Mouse (Mus musculus) natural killer cell, adult 2 months (primary cell): ENCODE results near the gene Gast.
"Not testable (repeated sequence)": the region's sequence is repeated elsewhere in the genome, so short reads cannot be mapped to it uniquely, and the experiment has no call there.

Source experiments
- DNase-seq, 2 experiments: peaks; one replicate each; pipeline ENCODE4 v3.0.0; 2022; ENCODE audit warnings: low spot score in 2 of 2

Gast gene

DNA sequence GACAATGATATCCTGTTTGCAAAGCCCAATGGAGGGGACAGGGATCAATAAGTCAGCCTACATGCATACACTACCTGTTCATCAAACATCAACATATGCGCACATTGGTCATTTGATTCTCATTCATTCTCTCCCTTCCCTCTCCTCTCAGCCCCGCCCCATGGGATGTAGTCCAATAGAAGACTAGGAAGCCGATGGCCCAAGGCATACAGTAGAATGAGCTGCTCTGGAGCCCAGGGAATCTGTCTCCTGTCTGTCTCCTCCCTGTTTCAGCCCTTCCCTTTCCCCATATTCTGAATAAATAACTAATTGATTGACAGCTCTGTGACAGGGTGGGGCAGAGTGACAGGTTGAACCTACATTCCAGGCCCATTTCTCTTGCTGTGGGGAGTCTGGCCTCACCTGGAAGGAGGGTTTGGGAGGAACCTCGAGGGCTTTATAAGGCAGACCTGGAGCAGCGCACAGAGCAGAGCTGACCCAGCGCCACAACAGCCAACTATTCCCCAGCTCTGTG lies at the start of gene Gast:
TSS of gene Gast (plus strand) at position 464 of the 514 bp plus-strand sequence.
- no peak for DNase-seq

DNA sequence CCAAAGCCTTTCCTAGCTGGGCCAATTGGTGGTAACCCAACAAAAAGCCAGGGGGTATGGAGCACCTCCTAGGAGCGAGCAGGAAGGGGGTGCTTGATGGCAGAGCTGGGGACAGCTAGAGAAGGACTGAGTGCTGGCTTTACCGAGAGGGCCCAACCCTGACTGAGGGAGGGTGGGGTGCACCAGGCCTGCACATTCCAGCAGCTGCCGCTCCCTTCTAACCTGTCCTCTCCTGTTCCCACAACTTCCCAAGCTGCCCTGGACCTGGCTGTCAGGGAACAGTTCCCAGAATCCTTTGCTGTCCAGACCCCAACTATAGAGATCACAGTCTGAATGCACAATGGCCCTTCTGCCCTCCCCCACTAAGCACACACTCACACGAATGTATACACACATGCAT lies 49.2 kb upstream of the Gast start:
- no peak for DNase-seq

DNA sequence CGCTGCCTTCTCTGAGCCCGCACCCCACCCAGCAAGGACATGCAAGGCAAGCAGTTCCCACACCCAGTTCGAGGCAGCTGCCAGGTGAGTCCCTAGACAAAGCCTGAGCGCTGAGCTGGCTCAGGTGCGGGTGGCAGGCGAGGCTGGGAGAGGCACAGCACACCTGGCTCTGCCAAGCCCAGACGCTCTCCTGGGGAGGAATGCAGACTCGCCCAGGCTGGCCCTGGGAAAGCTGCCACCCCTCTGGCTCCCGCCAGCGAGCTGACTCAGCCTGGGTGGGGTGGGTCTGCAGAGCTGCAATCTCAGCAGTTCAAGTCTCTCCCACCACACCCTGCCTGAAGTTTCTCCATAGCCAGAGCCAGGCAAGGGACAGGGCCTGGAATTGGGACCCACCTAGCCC lies 47.2 kb upstream of the Gast start:
- no peak for DNase-seq

DNA sequence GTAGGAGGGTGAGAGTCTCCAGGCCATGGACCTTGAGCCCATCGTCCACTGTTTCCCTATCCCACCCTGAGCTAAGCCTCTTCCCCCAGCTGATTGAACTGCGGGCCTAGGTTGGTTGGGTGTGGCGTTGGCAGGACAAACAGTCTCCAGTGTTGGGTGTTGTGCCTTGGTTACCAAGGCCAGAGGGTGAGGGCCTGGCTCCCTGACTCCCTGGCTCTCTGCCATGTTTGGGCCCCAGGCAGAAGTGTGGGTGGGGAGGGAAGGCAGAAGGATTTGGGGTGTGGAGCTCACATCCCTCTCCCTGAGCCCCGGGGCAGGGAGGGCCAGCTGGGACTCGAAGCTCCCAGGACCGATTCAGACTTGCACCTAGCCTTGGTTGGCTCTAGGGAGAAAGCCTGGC lies 45.3 kb upstream of the Gast start:
- no peak for DNase-seq

DNA sequence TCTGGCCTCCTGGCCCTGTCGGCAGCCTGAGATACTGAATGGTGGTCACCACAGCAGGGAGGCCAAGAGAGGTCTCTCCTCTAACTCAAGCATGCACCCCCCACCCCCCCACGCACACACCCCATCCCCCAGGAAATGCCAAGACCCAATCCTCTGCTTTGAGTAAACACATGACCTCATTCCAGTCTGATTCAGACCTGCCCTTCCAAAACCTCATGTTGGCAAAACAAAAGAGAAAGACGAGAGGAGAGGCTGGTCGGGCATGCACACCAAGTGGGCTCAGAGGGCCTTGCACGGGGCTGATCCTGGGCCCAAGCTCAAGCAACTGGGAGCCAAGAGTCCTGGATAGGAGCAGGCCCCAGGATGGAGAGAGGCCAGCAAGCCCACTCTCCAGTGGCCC lies 44.0 kb upstream of the Gast start:
- no peak for DNase-seq

DNA sequence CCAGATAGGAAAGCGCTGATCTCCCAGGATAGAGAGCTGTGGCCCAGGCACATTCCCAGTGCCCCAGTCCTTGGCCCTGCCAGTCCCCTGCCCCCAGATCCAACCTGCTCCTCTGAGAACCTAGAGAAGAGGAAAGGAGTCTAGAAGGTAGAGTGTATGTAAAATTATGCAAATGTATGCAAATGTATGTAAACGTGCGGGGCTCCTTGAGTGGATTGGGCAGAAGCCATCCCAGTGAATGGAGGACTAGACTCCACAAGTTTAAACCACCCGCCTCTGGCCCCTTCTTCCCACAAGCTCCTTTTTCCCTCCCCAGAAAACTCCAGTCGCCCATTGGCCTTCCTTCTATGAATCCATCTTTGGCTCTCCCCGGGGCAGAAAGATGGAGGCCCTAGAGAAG lies 41.3 kb upstream of the Gast start:
- DNase-seq = no peak

DNA sequence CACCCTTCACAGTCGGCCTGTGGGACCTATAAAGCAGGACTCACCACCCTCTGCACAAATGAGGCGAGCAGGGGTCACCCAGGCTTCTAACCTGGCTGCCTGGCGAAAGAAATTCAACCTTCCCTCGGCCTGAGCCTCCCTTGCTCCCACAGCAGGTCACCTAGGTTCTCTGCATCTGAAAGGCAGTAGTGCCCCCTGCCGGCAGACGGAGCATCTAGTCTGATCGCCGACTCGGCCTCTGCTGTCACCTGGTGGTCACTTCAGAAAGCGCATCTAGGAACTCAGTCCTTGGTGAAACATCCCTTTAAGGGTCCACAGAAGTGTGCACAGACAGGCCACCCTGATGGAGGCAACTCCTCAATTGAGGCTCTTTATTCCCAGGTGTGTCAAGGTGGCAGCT lies 38.9 kb upstream of the Gast start:
- peak; percentile 66 to 81 for DNase-seq

DNA sequence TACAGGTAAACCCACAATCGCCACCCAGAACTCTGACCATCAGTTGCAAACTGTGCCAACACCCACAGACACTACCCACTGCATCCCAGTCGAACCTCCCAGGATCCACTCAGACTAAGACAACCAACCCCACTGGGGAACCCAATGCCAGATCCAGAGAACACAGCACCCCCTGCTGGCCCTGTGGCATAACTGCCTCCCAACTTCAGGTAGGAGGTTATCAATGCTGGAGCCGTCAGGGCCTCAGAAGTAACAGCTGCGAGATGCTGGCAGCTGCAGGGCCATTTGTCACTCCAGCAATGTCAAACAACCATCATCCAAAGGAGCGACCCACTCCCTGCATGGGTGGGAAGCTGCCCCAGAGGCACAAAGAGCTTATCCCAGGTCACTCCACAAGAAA lies 36.4 kb upstream of the Gast start:
- DNase-seq = peak; percentile 30 to 43

DNA sequence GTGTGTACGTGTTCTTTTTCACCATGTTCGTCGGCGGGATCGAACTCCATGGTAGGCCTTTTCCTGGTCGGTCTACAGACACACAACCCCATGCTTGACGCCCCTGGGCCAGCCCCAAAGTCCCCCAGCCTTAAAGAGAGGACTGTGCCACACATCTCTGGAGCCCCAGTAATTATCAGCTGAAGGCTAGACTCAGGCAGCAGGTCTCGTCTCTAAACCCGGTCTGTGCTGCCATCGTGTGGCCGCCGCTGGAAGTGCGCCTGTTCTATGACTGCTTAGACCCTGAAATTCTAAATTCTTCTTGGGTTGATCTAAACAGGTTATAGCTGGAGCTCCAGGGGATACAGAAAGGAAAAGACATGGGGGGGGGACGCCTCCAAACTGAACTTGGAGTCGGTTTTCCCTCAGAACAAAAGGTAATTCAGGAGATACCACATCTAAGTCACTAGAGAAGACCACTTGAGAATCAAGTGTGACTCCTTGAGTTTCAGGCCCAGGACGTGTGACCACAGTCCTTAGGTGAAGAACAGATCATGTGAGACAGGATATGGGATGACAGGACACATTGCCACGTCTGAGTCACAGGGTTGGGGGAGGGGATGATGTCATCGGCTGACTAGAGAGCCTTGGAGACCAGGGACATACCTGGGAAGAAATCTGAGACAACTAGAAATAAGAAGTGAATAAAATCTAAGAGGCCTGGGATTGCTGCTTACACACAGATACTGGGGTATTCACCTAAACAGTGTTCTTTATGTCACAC lies 35.8 kb upstream of the Gast start:
- DNase-seq = peak; percentile 75 to 83

DNA sequence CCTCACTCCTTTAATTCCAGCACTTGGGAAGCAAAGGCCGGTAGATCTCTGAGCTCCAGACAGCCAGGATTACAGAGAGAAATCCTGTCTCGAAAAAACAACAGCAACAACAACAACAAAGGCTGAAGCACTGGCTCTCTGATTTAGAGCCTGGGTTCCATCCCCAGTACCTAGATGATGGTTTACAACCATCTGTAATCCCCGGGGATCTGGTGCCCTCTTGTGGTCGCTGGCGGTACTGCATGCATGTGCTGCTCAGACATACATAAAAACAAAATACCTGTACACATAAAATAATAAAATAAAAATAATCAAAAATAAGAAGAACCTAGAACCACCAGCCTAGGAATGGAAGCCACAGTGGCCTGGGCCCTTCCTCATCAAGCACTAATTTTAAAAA lies 33.9 kb upstream of the Gast start:
- peak; percentile 58 to 68 for DNase-seq

DNA sequence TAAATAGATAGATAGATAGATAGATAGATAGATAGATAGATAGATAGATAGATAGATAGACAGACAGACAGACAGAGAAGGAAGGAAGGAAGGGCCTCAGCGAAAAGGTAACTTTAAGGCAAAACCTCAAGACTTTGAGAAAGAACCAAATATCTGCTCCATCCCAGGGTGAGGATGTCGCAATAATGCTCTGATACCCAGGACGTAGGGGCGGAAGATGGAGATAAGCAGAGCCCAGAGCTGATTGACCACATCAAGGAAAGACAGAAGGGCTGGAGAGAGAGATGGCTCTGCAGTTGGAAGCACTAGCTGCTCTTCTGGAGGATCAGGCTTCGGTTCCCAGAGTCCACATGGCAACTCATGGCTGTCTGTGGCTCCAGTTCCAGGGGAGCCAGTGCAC lies 32.9 kb upstream of the Gast start:
- no peak for DNase-seq

DNA sequence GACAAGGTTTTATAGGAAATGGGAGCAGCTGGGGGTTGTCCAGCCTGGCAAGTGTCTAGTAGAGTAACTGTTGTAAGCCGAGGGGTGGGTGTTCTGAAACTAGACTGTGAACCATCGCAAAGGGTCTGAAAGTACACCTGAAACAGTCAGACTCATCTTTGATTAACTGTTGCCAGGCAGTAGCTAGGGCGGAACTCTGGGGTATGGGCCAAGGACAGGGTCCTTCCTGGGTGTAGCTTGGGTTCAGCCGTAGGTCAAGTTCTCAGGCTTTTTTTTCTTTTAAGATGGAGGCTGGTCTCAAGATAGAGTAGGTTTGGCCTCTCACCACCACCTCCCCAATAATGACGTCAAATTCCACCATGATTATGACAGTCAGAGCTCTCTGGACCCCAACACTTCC lies 26.3 kb upstream of the Gast start:
- no peak for DNase-seq

DNA sequence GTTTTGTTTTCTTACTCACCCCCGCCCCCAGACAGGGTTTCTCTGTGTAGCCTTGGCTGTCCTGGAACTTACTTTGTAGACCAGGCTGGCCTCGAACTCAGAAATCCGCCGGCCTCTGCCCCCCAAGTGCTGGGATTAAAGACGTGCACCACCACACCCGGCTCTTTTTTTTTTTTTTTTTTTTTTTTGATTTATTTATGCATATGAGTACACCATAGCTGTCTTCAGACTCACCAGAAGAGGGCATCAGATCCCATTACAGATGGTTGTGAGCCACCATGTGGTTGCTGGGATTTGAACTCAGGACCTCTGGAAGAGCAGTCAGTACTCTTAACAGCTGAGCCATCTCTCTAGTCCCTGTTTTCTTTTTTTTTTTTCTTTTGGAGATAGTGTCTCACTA lies 25.5 kb upstream of the Gast start:
- not testable (repeated sequence) for DNase-seq

DNA sequence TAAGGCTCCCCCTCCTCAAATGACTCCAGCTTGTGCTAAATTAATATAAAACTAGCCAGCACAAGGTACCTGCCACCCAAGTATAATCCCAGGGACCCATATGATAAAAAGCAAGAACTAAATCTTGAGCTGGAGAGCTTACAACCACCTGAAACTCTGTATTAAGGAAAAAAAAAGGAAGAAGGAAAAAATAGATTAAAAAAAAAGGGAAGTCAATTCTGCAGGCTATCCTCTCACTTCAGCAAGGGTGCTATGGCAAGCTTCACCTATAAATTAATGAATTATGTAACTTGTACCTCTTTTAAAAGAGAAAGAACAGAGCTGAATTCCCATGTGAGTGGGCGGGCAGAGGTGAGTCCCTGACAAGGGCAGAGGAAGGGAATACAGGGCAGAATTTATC lies 22.6 kb upstream of the Gast start:
- no peak for DNase-seq

DNA sequence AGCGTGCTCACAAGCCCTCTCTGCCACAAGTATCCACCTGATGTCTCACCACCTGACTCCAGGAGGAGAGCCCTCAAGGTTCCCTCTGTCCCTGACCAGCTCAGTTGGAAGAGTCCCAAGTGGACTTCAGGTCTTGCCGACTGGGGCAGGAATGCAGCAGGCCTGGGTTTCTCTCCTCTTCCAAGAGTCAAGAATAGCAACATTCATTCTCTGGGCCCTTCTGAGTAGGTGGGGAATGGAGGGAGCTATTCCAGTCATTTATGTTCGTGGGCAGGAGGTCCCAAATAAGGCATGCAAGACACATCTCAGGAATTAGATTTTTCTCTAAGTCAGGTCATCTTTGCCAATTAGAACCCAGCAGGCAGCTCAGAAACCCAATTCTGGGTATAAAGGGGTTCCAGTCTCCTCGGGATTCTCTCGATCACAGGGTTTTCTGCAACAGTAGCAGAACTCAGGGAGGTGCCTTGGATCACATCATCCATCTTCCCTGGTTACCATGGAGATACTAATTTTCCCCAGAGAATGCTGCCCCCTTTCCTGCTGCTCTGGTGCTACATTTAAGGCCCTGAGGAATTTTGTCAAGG lies 22.0 kb upstream of the Gast start:
- no peak for DNase-seq

DNA sequence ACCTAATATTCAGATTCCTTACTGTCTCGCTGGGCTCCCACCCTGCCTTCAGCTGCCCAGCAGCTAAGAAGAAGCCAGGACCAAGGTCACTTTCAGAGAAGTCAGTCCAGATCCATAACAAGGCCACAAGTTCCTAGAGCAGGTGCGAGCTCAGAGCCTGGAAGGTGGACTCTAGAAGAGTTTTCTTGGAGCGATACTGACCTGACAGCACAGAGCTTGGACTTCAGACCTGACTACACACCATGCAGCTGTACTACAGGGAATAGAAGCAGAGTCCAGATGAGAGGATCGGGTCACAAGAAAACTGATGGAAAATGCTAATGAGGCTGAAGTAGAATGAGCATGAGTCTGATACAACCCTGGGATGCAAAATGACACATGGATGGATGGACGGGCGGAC lies 20.8 kb upstream of the Gast start:
- DNase-seq = no peak

DNA sequence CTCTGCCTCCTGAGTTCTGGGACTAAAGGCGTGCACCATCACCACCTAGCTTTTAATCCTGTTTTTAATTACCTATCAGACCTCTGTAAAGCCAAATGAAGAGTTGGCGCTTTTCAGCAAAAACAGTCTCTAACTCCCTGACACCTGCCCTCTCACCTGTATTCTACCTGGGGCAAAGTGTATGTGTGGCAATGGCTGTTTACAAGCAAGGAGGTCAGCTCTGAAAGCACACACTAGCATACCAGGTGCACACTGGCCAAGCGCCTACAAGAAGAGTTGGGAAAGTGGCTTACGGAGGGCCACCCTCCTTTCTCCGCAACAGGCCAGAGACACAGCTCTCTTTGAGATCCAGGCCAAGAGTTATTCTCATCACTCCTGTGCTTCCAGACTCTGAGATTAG lies 18.8 kb upstream of the Gast start:
- no peak for DNase-seq

DNA sequence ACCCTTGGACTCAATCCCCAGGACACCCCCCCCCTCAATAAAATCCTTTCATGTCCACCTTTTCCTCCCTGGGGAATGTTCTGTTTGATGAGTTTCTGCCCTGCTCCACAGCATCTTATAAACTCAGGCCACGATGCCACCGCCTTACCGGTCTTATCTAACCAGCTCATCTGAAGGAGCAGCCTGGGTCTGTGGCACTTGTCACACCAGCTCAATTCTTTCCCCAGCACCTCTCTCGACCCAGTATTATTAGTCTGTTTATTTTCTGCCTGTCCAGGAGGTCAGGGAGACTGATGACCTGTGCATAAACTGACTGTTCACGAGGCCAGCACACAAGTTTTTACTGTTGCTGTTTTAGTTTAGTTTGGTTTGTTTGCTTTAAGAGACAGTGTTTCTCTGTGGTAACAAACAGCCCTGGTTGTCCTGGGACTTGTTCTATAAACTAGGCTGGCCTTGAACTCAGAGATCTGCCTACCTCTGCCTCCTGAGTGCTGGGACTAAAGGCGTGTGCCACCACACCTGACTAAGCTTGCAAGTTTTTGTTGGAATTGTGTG lies 16.3 kb upstream of the Gast start:
- DNase-seq = no peak

DNA sequence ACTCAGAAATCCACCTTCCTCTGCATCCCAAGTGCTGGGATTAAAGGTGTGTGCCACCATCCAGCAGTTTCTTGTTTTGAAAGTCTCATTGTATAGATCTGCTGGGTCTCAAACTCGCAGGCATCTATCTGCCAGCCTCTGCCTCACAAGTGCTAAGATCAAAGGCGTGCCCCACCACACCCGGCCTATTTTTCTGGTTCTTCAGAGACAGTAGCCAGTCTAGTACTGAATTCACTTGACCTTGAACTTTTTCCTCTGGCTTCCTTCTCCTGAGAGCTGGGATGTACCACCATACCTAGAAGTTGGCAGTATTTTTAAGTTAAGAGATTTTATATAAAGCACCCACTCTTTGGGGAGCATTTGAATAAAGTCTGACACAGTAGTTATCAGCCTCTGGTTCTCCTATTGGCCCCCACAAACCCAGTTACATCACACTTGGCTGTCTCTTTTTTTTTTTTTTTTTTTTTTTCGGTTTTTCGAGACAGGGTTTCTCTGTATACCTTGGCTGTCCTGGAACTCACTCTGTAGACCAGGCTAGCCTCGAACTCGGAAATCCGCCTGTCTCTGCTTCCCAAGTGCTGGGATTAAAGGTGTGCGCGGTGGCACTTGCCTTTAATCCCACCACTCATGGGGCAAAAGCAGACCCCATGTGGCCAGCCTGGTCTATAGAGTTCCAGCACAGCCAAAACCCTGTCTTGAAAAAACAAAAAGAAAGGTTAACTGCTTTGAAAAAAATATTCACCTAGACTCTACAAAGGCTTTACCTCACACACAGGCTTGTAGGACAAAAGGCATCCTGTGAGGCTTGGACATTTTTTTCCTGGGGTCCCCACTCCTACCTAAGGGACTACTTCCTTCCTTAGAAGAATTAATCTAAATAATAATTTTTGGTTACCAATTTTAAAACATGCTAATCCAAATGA lies 15.4 kb upstream of the Gast start:
- no peak for DNase-seq

DNA sequence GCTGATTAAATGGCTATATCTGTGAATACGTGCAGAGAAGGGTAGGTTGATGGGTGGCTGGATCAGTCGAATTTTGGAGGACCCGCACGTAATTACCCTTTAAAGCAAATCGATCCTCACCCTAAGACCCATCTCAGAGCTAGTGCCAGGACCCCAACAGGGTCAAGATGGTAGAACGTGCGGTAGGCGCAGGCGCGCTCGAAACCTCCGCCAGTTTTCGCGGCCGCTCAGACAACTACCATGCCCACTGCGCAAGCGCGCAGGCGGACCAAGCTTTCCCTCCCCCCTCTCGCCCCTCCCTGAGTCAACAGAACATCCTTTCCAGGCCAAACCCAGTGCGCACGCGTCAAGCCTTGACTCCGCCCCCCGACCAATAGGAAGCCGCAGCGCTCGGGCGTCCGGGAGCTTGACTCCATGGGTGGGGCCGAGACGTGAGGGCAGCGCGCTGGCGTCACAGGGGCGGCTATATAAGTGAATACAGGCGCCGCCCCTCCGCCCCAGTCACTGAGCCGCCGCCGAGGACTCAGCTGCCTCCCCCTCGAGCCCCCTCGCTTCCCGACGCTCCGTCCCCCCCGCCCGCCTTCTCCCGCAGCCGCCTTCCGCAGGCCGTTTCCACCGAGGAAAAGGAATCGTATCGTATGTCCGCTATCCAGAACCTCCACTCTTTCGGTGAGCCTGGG lies 14.6 kb upstream of the Gast start, which contains the start of gene Eif1:
TSS of gene Eif1 (plus strand) at position 394 of the 680 bp plus-strand sequence.
- peak; percentile 100 for DNase-seq

DNA sequence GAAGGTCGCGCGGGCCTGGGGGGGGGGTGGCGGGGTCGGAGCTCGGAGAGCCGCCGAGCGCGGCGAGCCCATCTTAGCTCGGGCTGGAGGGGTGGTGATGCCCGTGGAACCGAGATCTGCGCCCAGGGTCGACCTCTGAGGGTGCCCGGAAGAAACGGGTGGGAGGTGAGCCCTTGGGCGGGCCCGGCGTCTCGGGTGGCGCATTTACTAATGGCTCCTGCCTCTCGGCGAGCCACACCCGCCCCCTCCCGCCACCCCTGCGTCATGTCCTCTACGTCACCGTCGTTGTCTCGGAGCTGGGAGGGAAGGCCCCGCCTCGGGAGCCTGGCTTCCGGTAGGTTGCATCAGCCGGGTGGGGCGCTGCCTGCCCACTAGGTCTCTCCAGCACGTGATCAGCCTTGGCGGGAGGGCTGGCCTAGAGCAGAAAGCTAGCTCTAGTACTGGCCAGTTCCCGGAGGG lies 14.0 kb upstream of the Gast start:
- peak; percentile 96 for DNase-seq
